Mouse (Mus musculus) midbrain, embryonic 16.5 days (tissue): ENCODE measurements around the gene Dmrt3. TPM values are rescaled to one million over a fixed set of nuclear protein-coding genes. Genes with fewer than 3 reads are reported as not detected.

Experiments used
- ATAC-seq: fragments of 200-750 bp; cut with Nextera tagmentation; 2 replicates; pipeline ENCODE4 v1.8.0; 2017; ENCODE audit warnings: moderate TSS enrichment
- H3K27ac ChIP-seq: fragments of 300-500 bp; sonication (generic); 2 replicates; pipeline ENCODE4 v1.5.1; 2014; ENCODE audit warnings: mild to moderate bottlenecking, low read length, mixed read lengths
- H3K27me3 ChIP-seq: fragments of 300-500 bp; sonication (generic); 2 replicates; pipeline ENCODE4 v1.6.1; 2014; ENCODE audit warnings: low read depth, low read length, mixed read lengths; ENCODE audit not compliant: control insufficient read depth, insufficient read depth
- H3K36me3 ChIP-seq: fragments of 300-500 bp; sonication (generic); 2 replicates; pipeline ENCODE4 v1.6.1; 2014; ENCODE audit warnings: mild to moderate bottlenecking, low read length, moderate library complexity, mixed read lengths; ENCODE audit not compliant: control insufficient read depth, insufficient read depth
- H3K4me1 ChIP-seq: fragments of 300-500 bp; sonication (generic); 2 replicates; pipeline ENCODE4 v1.6.1; 2014; ENCODE audit warnings: mild to moderate bottlenecking, low read length, mixed read lengths; ENCODE audit not compliant: control insufficient read depth, insufficient read depth
- H3K4me2 ChIP-seq: fragments of 300-500 bp; sonication (generic); 2 replicates; pipeline ENCODE4 v1.6.1; 2014; ENCODE audit warnings: mild to moderate bottlenecking, low read length, mixed read lengths
- H3K4me3 ChIP-seq: fragments of 300-500 bp; sonication (generic); 2 replicates; pipeline ENCODE4 v1.5.1; 2014; ENCODE audit warnings: low read depth, mild to moderate bottlenecking, low read length, moderate library complexity, mixed read lengths
- H3K9ac ChIP-seq: fragments of 300-500 bp; sonication (generic); 2 replicates; pipeline ENCODE4 v1.6.1; 2014; ENCODE audit warnings: low read depth, low read length, mixed read lengths
- H3K9me3 ChIP-seq: fragments of 300-500 bp; sonication (generic); replicated peaks from 2 replicates; pipeline ENCODE4 v1.6.1; 2014; ENCODE audit warnings: mild to moderate bottlenecking, low read length, mixed read lengths; ENCODE audit not compliant: control insufficient read depth, poor library complexity, severe bottlenecking
- WGBS: fragments of 180-500 bp; shearing (Covaris S2); extraction: QIAGEN DNeasy Blood & Tissue Kit; methylation state at CpG from one replicate; pipeline ENCODE4 v1.1.7; 2014; 5-methylcytosine and 5-hydroxymethylcytosine counted together
- polyA plus RNA-seq: library from polyadenylated mRNA; unstranded; fragments of >200 nt; fragmentation: Nextera tagmentation; extraction: Ambion mirVana; gene quantifications from 2 replicates; pipeline ENCODE4 v1.2.1, GENCODE M21; 2015

Gene Dmrt3
- polyA plus RNA-seq, 1 experiment from 2014 or later = not detected

DNA sequence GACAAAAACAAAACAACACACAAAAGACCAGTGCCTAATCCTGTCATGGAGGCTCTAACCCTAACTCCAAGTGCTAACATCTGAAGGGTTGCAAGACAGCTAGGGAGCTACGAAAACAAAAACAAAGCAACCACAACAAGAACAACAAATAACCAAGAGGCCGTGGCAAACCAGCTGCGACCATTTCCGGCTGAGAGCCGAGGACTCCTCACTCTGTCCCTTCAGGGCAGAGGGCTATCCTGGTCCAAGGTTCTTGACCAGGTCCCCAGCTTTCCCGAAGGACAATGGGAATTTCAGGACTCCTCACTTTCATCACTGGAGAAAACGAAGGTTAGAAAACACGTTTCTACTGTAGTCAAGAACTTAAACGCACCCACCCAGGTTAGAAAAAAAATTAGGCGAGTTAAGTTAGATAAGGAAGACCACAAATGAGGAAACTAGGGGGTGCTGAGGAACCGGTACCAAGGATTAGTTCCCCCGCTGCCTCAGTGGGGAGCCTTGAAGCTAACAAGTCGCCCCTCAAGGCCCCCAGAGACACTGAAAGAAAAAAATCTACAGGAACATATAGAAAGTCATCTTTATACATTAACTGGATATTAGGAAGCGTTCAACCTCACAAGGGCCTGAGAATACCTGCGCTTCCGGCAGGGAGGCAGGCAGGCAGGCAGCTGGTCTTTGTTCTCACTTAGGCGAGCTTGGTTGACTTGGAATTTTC is 60.6 kb downstream of the Dmrt3 start:
- Histone ChIP-seq H3K36me3 (no peaks in the 10 kb centered on the region), H3K9ac (no peak overlapping the region), H3K27me3 (peaks cover 66% of the 10 kb centered on the region), H3K9me3 (no peaks in the 10 kb centered on the region; the same call in 1 of the 2 replicates), H3K4me2 (no peak overlapping the region), H3K27ac (no peak overlapping the region), H3K4me3 (no peak overlapping the region), H3K4me1 (peaks cover 19% of the 10 kb centered on the region)
- WGBS = 2% methylated on average over 17 of the region's 17 CpGs
- ATAC-seq = no peak

DNA sequence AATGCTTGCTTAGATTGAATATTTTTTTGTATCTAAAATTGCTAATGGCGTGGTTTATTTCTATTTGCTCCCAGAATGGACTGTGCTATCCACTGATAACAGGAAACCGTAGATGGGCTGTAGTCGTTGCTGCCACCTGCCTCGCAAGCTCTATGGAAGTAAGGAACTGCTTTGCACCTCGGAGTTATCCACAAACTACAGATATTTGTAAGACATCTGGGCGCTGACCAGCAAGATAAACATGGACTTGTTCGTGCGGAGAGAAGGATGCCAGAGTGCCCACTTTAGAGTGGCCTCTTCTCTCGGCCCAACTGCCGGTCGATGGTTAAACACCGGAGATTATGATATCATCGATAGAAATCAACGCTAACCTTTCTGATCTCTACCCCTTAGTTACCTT is 61.6 kb downstream of the Dmrt3 start:
- under 1% methylated on average over 14 of the region's 14 CpGs for WGBS
- no peak for ATAC-seq
- peak overlapping the region; percentile 53 for H3K4me2 ChIP-seq

GRCm38 (mm10) chr19:25672101-25672950 is 62.2 kb downstream of the Dmrt3 start, which contains the start of gene Dmrt2:
Dmrt2 (plus strand) TSS chr19:25672411.
- Histone ChIP-seq H3K27ac (no peak within 1 kb of the TSS), H3K9ac (no peak within 1 kb of the TSS), H3K4me3 (peak within 1 kb of the TSS; percentile 28), H3K36me3 (no peaks in the 10 kb centered on the region), H3K27me3 (peaks cover 68% of the 10 kb centered on the region), H3K4me2 (peak within 1 kb of the TSS; percentile 63), H3K4me1 (peaks cover 15% of the 10 kb centered on the region), H3K9me3 (no peaks in the 10 kb centered on the region; the same call in 1 of the 2 replicates)
- WGBS = under 1% methylated on average over 44 of the region's 44 CpGs
- peak; percentile 93 for ATAC-seq

More for the DNA sequence above, 61.6 kb downstream of the Dmrt3 start:
- Histone ChIP-seq H3K9me3 (no peaks in the 10 kb centered on the region; the same call in 1 of the 2 replicates), H3K27me3 (peaks cover 70% of the 10 kb centered on the region), H3K36me3 (no peaks in the 10 kb centered on the region), H3K4me1 (peaks cover 15% of the 10 kb centered on the region), H3K4me3 (peak overlapping the region; percentile 28; the same call in 1 of the 2 replicates), H3K9ac (no peak overlapping the region), H3K27ac (no peak overlapping the region)

Other genes with a start within 250 kb of the Dmrt3 start
- not detected in 2 replicates for gene Dmrt1, start 104.7 kb upstream of the Dmrt3 start, polyA plus RNA-seq
- gene Dmrt2, start 62.1 kb downstream of the Dmrt3 start, polyA plus RNA-seq = 0.23 TPM in 1 of 2 replicates, not detected in the other